23 mouse cellular contexts compared by ENCODE assay signal in genomic region chr10:120869241-120869775, GRCm38 (mm10).
"Had no signal": no experiment of that assay in that cellular context is flagged by ENCODE, and none has a peak within 500 bp of the region (broad histone marks: within the 10 kb centered on the region; RNA-seq: fewer than 3 reads in every experiment).

No protein-coding gene starts in this region.

- DNase-seq: kidney, adult 8-10 months; kidney, postnatal 10 days; kidney, postnatal 36 days; layer of hippocampus, postnatal 36 days; liver, postnatal 0 days; lung, embryonic 14.5 days; right cerebral cortex, adult 18-20 months; right cerebral cortex, postnatal 14 days; spleen, adult 18-20 months; thymus, adult 2 months; thymus, postnatal 14 days; thymus, postnatal 4 days had no signal

- H3K36me3 ChIP-seq: kidney, embryonic 15.5 days; limb, embryonic 12.5 days; limb, embryonic 15.5 days; midbrain, embryonic 12.5 days; midbrain, embryonic 15.5 days; neural tube, embryonic 12.5 days; neural tube, embryonic 15.5 days; stomach, embryonic 15.5 days had no signal

- H3K27me3 ChIP-seq: limb, embryonic 12.5 days; midbrain, embryonic 15.5 days; neural tube, embryonic 12.5 days; neural tube, embryonic 15.5 days; stomach, embryonic 15.5 days had no signal

- H3K9me3 ChIP-seq: kidney, embryonic 15.5 days; limb, embryonic 12.5 days; limb, embryonic 15.5 days; midbrain, embryonic 12.5 days; midbrain, embryonic 15.5 days; neural tube, embryonic 12.5 days; neural tube, embryonic 15.5 days; stomach, embryonic 15.5 days had no signal

- H3K4me1 ChIP-seq: midbrain, embryonic 15.5 days had no signal

- H3K4me3 ChIP-seq: kidney, embryonic 15.5 days; left cerebral cortex, adult 2 months; limb, embryonic 12.5 days; limb, embryonic 15.5 days; midbrain, embryonic 12.5 days; midbrain, embryonic 15.5 days; neural tube, embryonic 12.5 days; neural tube, embryonic 15.5 days; stomach, embryonic 15.5 days had no signal

- H3K27ac ChIP-seq: kidney, embryonic 15.5 days; left cerebral cortex, adult 2 months; limb, embryonic 12.5 days; limb, embryonic 15.5 days; liver, embryonic 14.5 days; macrophage; midbrain, embryonic 12.5 days; midbrain, embryonic 15.5 days; neural tube, embryonic 12.5 days; neural tube, embryonic 15.5 days; stomach, embryonic 15.5 days had no signal
